Mouse (Mus musculus): ENCODE data around the gene Ano3. TPM values are rescaled to one million over a fixed set of nuclear protein-coding genes. Genes with fewer than 3 reads are reported as not detected.
A peak's percentile ranks its signal among the peaks of the same experiment; 100 is the strongest.

The Ano3 gene
- polyA plus RNA-seq, 1 experiment from 2014 or later: 0.66 TPM

GRCm38 (mm10) chr2:110950432-110950803 is 305 bp downstream of the Ano3 start:
- Histone ChIP-seq H3K27me3 (ENCODE audit: control insufficient read depth, insufficient read depth, low read length) (no peaks in the 10 kb centered on the region), H3K9me3 (replicated peaks; ENCODE audit: control insufficient read depth, low read length) (no peaks in the 10 kb centered on the region), H3K27ac (ENCODE audit: low read depth, low read length) (no peak overlapping the region), H3K9ac (ENCODE audit: low read depth, low read length) (no peak overlapping the region), H3K36me3 (ENCODE audit: control insufficient read depth, insufficient read depth, low read length) (no peaks in the 10 kb centered on the region), H3K4me1 (ENCODE audit: control insufficient read depth, insufficient read depth, low read length) (no peaks in the 10 kb centered on the region), H3K4me3 (ENCODE audit: low read depth, low read length) (no peak overlapping the region), H3K4me2 (peak overlapping the region; percentile 63)
- no peak for ATAC-seq (replicated peaks; ENCODE audit: insufficient number of reproducible peaks, low FRiP score, low TSS enrichment)
- 52% methylated on average over 3 of the region's 3 CpGs for WGBS (ENCODE audit: insufficient replicate concordance)

- Histone ChIP-seq H3K27ac (ENCODE audit: low read depth, low read length) (no peak overlapping the region), H3K4me3 (ENCODE audit: low read depth, low read length) (peak overlapping the region; percentile 29), H3K9me3 (replicated peaks; ENCODE audit: control insufficient read depth, low read length) (no peaks in the 10 kb centered on the region), H3K27me3 (ENCODE audit: control insufficient read depth, insufficient read depth, low read length) (no peaks in the 10 kb centered on the region), H3K9ac (ENCODE audit: low read depth, low read length) (no peak overlapping the region), H3K4me1 (ENCODE audit: control insufficient read depth, insufficient read depth, low read length) (no peaks in the 10 kb centered on the region), H3K36me3 (ENCODE audit: control insufficient read depth, insufficient read depth, low read length) (no peaks in the 10 kb centered on the region), H3K4me2 (peak overlapping the region; percentile 63)
- peak; percentile 80 for ATAC-seq (replicated peaks; ENCODE audit: insufficient number of reproducible peaks, low FRiP score, low TSS enrichment)
- WGBS (ENCODE audit: insufficient replicate concordance): 7% methylated on average over 20 of the region's 20 CpGs
These were observed 868 bp downstream of the Ano3 start for GRCm38 (mm10) chr2:110949679-110950431.

DNA sequence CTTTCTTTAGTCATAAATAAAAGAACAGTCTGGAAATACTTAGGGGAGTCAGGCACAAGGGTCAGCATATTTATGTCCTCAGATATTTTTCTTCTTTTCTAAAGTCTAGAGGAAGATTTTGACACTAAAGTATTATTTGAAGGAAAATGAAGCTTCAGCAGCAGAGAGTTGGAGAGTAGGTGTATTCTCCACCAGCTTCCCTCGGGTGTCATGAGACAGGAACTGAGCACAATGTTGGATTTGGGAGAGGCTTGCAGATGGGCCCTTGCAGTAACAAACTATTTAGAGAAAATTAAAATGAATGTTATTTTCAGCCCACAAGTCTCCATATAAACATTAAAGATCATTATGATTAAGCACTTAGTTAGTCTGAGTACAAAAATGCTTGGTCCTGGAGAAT is 5.6 kb downstream of the Ano3 start:
- WGBS (ENCODE audit: insufficient replicate concordance): 53% methylated on average over 1 of the region's 1 CpGs
- H3K36me3 ChIP-seq (ENCODE audit: control insufficient read depth, insufficient read depth, low read length): no peaks in the 10 kb centered on the region
- no peak overlapping the region for H3K4me3 ChIP-seq (ENCODE audit: low read depth, low read length)
- no peak overlapping the region for H3K9ac ChIP-seq (ENCODE audit: low read depth, low read length)
- H3K27me3 ChIP-seq (ENCODE audit: control insufficient read depth, insufficient read depth, low read length): no peaks in the 10 kb centered on the region
- H3K4me2 ChIP-seq: no peak overlapping the region
- H3K27ac ChIP-seq (ENCODE audit: low read depth, low read length): no peak overlapping the region
- no peaks in the 10 kb centered on the region for H3K9me3 ChIP-seq (replicated peaks; ENCODE audit: control insufficient read depth, low read length)
- ATAC-seq (replicated peaks; ENCODE audit: insufficient number of reproducible peaks, low FRiP score, low TSS enrichment): no peak
- H3K4me1 ChIP-seq (ENCODE audit: control insufficient read depth, insufficient read depth, low read length): no peaks in the 10 kb centered on the region

DNA sequence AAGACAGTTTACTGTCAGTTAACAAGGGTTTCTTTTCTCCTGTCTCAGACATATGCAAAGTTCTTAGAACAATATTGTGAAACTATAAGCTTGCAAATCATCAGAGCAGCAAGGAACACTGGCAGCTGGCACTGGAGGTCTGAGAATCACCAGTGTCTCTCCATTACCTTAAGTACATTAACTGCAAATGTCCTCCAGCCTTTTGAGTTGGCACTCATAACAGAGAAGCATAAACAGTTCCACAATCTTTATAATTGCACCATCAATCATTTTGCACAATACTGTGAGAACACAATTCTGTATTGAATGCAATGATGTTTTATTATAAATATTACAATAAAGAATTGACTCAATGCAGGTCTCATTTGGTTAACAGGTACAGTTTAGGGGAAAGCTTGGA is 15.0 kb downstream of the Ano3 start:
- H3K9ac ChIP-seq (ENCODE audit: low read depth, low read length): no peak overlapping the region
- no peaks in the 10 kb centered on the region for H3K4me1 ChIP-seq (ENCODE audit: control insufficient read depth, insufficient read depth, low read length)
- H3K36me3 ChIP-seq (ENCODE audit: control insufficient read depth, insufficient read depth, low read length): no peaks in the 10 kb centered on the region
- H3K9me3 ChIP-seq (replicated peaks; ENCODE audit: control insufficient read depth, low read length): no peaks in the 10 kb centered on the region
- no peak for ATAC-seq (replicated peaks; ENCODE audit: insufficient number of reproducible peaks, low FRiP score, low TSS enrichment)
- H3K27me3 ChIP-seq (ENCODE audit: control insufficient read depth, insufficient read depth, low read length): no peaks in the 10 kb centered on the region
- no peak overlapping the region for H3K27ac ChIP-seq (ENCODE audit: low read depth, low read length)
- no peak overlapping the region for H3K4me3 ChIP-seq (ENCODE audit: low read depth, low read length)
- H3K4me2 ChIP-seq: no peak overlapping the region

- ATAC-seq (replicated peaks; ENCODE audit: insufficient number of reproducible peaks, low FRiP score, low TSS enrichment): no peak
- Histone ChIP-seq H3K36me3 (ENCODE audit: control insufficient read depth, insufficient read depth, low read length) (no peaks in the 10 kb centered on the region), H3K4me2 (no peak overlapping the region), H3K27ac (ENCODE audit: low read depth, low read length) (no peak overlapping the region), H3K9me3 (replicated peaks; ENCODE audit: control insufficient read depth, low read length) (no peaks in the 10 kb centered on the region), H3K9ac (ENCODE audit: low read depth, low read length) (no peak overlapping the region), H3K4me3 (ENCODE audit: low read depth, low read length) (no peak overlapping the region), H3K4me1 (ENCODE audit: control insufficient read depth, insufficient read depth, low read length) (no peaks in the 10 kb centered on the region), H3K27me3 (ENCODE audit: control insufficient read depth, insufficient read depth, low read length) (no peaks in the 10 kb centered on the region)
These were observed 21.6 kb downstream of the Ano3 start for GRCm38 (mm10) chr2:110929126-110929525.

GRCm38 (mm10) chr2:110909506-110909905 is 41.2 kb downstream of the Ano3 start:
- Histone ChIP-seq H3K27me3 (ENCODE audit: control insufficient read depth, insufficient read depth, low read length) (no peaks in the 10 kb centered on the region), H3K9ac (ENCODE audit: low read depth, low read length) (no peak overlapping the region), H3K27ac (ENCODE audit: low read depth, low read length) (no peak overlapping the region), H3K36me3 (ENCODE audit: control insufficient read depth, insufficient read depth, low read length) (no peaks in the 10 kb centered on the region), H3K4me3 (ENCODE audit: low read depth, low read length) (no peak overlapping the region), H3K4me2 (no peak overlapping the region), H3K4me1 (ENCODE audit: control insufficient read depth, insufficient read depth, low read length) (no peaks in the 10 kb centered on the region), H3K9me3 (replicated peaks; ENCODE audit: control insufficient read depth, low read length) (no peaks in the 10 kb centered on the region)
- WGBS (ENCODE audit: insufficient replicate concordance): 57% methylated on average over 2 of the region's 2 CpGs
- no peak for ATAC-seq (replicated peaks; ENCODE audit: insufficient number of reproducible peaks, low FRiP score, low TSS enrichment)

DNA sequence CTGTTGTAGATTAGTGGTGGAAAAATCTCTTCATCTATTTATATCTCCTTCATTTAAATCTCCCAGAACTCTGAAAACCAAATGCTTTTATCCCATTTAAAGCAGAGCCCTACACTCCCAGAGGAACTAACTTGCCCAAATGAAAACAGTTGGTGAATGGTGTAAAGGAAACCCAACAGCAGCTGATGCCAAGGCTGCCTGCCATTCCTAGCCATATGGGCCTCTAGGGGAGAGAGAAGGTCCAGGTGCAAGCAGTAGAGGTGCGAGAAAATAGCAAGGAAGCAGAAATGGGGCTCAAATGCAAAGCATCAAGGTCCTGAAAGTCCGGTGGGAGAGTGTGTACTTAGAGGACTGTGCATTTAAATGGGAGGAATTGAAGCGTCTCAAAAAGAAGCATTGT is 44.2 kb downstream of the Ano3 start:
- Histone ChIP-seq H3K9ac (ENCODE audit: low read depth, low read length) (no peak overlapping the region), H3K4me1 (ENCODE audit: control insufficient read depth, insufficient read depth, low read length) (no peaks in the 10 kb centered on the region), H3K9me3 (replicated peaks; ENCODE audit: control insufficient read depth, low read length) (no peaks in the 10 kb centered on the region), H3K36me3 (ENCODE audit: control insufficient read depth, insufficient read depth, low read length) (no peaks in the 10 kb centered on the region), H3K4me2 (no peak overlapping the region), H3K4me3 (ENCODE audit: low read depth, low read length) (no peak overlapping the region), H3K27ac (ENCODE audit: low read depth, low read length) (no peak overlapping the region), H3K27me3 (ENCODE audit: control insufficient read depth, insufficient read depth, low read length) (no peaks in the 10 kb centered on the region)
- 71% methylated on average over 3 of the region's 3 CpGs for WGBS (ENCODE audit: insufficient replicate concordance)
- no peak for ATAC-seq (replicated peaks; ENCODE audit: insufficient number of reproducible peaks, low FRiP score, low TSS enrichment)

DNA sequence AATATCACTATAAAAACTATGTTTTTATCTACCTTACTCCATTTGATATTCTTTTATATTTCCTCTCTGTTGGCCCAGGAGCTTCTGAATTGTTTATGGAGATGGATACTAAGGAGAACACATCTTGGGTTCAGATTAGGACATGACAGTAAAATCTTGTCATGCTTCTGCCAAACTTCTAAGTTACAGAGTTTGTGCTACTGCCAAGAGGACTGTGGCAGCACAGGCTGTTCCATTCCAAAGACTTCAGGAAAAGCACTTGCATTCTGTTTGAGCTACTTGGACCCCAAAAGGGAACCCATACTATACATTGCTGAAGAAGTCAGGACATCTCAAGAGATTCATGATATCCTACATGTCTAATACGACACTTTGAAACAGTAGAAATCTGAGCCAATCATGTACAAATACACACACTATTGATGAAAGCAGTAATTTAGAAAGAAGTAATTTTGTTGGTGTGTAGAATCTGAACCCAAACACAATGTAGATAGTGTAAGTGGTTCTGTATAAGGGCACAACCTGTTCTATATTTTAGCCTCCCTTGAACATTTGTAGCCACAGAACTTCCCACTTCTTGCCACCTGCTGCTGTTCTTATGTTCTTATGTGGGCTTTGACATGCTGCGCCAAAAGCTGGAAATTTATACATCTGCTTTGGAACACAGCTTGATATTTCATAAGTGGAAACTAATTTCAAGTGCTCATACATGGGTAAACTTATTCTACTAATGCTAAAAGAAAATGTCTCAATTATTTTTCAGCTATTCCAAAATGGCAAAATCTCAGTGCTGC is 54.0 kb downstream of the Ano3 start:
- no peaks in the 10 kb centered on the region for H3K36me3 ChIP-seq (ENCODE audit: control insufficient read depth, insufficient read depth, low read length)
- ATAC-seq (replicated peaks; ENCODE audit: insufficient number of reproducible peaks, low FRiP score, low TSS enrichment): no peak
- H3K27ac ChIP-seq (ENCODE audit: low read depth, low read length): no peak overlapping the region
- WGBS (ENCODE audit: insufficient replicate concordance): 83% methylated on average over 2 of the region's 2 CpGs
- no peaks in the 10 kb centered on the region for H3K27me3 ChIP-seq (ENCODE audit: control insufficient read depth, insufficient read depth, low read length)
- no peak overlapping the region for H3K4me3 ChIP-seq (ENCODE audit: low read depth, low read length)
- H3K9me3 ChIP-seq (replicated peaks; ENCODE audit: control insufficient read depth, low read length): no peaks in the 10 kb centered on the region
- no peak overlapping the region for H3K4me2 ChIP-seq
- H3K4me1 ChIP-seq (ENCODE audit: control insufficient read depth, insufficient read depth, low read length): no peaks in the 10 kb centered on the region
- no peak overlapping the region for H3K9ac ChIP-seq (ENCODE audit: low read depth, low read length)

DNA sequence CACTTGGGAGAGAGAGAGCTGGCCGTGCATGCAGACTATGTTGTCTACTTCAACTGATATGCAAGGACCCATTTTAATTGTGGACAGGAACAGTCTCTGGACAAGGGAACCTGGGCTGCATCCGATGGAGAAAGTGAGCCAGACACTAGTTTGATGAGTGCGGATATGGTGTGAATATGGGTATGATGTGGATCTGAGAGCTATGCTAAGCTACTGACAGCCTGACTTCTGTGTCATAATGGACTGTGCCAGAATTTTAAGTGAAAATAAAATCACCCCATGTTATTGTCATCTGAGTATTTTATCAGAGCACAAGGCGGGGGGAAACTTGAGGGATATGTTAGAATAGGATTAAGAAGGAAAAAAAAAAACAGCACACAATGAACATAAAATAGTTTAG is 79.1 kb downstream of the Ano3 start:
- Histone ChIP-seq H3K27ac (ENCODE audit: low read depth, low read length) (no peak overlapping the region), H3K36me3 (ENCODE audit: control insufficient read depth, insufficient read depth, low read length) (no peaks in the 10 kb centered on the region), H3K9me3 (replicated peaks; ENCODE audit: control insufficient read depth, low read length) (no peaks in the 10 kb centered on the region), H3K4me3 (ENCODE audit: low read depth, low read length) (no peak overlapping the region), H3K4me2 (no peak overlapping the region), H3K9ac (ENCODE audit: low read depth, low read length) (no peak overlapping the region), H3K27me3 (ENCODE audit: control insufficient read depth, insufficient read depth, low read length) (no peaks in the 10 kb centered on the region), H3K4me1 (ENCODE audit: control insufficient read depth, insufficient read depth, low read length) (no peaks in the 10 kb centered on the region)
- 69% methylated on average over 4 of the region's 4 CpGs for WGBS (ENCODE audit: insufficient replicate concordance)
- ATAC-seq (replicated peaks; ENCODE audit: insufficient number of reproducible peaks, low FRiP score, low TSS enrichment): no peak

All from heart, embryonic 11.5 days (tissue).